Mouse (Mus musculus) hindbrain, embryonic 14.5 days (tissue): ENCODE results near the gene Tbc1d32. TPM values are rescaled to one million over a fixed set of nuclear protein-coding genes. Genes with fewer than 3 reads are reported as not detected.

Experiments
- ATAC-seq: fragments of 200-750 bp; cut with Nextera tagmentation; 2 replicates; pipeline ENCODE4 v1.8.0; 2017; ENCODE audit warnings: moderate number of reproducible peaks, mild to moderate bottlenecking, moderate TSS enrichment, moderate library complexity; ENCODE audit not compliant: low FRiP score
- DNase-seq: peaks from one replicate; pipeline ENCODE4 v3.0.0-alpha.2; 2015; ENCODE audit warnings: low spot score
- H3K27ac ChIP-seq: fragments of 300-500 bp; sonication (generic); 2 replicates; pipeline ENCODE4 v1.5.1; 2014; ENCODE audit warnings: mild to moderate bottlenecking, moderate library complexity
- H3K27me3 ChIP-seq: fragments of 300-500 bp; sonication (generic); 2 replicates; pipeline ENCODE4 v1.6.1; 2014; ENCODE audit warnings: mild to moderate bottlenecking, low read length, mixed read lengths; ENCODE audit not compliant: control insufficient read depth, insufficient read depth
- H3K36me3 ChIP-seq: fragments of 300-500 bp; sonication (generic); replicated peaks from 2 replicates; pipeline ENCODE4 v1.6.1; 2014; ENCODE audit not compliant: control insufficient read depth, insufficient read depth
- H3K4me1 ChIP-seq: fragments of 300-500 bp; sonication (generic); replicated peaks from 2 replicates; pipeline ENCODE4 v1.6.1; 2014; ENCODE audit warnings: antibody characterized with exemption, low read length, mixed read lengths; ENCODE audit not compliant: control insufficient read depth, insufficient read depth
- H3K4me2 ChIP-seq: fragments of 300-500 bp; sonication (generic); replicated peaks from 2 replicates; pipeline ENCODE4 v1.6.1; 2014; ENCODE audit warnings: mild to moderate bottlenecking, moderate library complexity
- H3K4me3 ChIP-seq: fragments of 300-500 bp; sonication (generic); replicated peaks from 2 replicates; pipeline ENCODE4 v1.5.1; 2014; ENCODE audit warnings: mild to moderate bottlenecking, low read length
- H3K9ac ChIP-seq: fragments of 300-500 bp; sonication (generic); 2 replicates; pipeline ENCODE4 v1.6.1; 2014
- H3K9me3 ChIP-seq: fragments of 300-500 bp; sonication (generic); 2 replicates; pipeline ENCODE4 v1.6.1; 2016; ENCODE audit warnings: low read length; ENCODE audit not compliant: control insufficient read depth
- WGBS: fragments of 180-500 bp; shearing (Covaris S2); extraction: QIAGEN DNeasy Blood & Tissue Kit; methylation state at CpG from one replicate; pipeline ENCODE4 v1.1.7; 2014; 5-methylcytosine and 5-hydroxymethylcytosine counted together
- polyA plus RNA-seq: library from polyadenylated mRNA; unstranded; fragments of >200 nt; fragmentation: Nextera tagmentation; extraction: Ambion mirVana; gene quantifications from 2 replicates; pipeline ENCODE4 v1.2.1, GENCODE M21; 2014

Tbc1d32 gene
- polyA plus RNA-seq, 1 experiment from 2014 or later: 3.8 TPM

DNA sequence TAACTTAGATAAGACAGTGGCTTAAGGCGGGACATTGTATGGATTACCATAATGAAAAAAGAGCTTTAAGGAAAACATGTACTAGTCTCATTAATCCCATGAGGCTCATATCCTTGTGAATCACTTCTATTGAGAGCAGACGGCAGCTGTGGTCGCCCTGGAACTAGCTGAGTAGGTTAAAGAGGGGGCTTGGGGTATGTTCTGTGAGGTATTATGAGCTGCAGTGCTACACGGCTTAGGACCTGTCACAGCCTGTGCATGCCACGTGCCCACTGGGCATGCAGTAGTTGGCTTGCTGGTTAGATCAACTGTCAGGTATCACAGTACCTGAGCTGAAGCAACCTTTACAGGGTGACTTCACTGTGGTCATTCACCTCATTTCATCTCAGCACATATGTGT is 133.9 kb downstream of the Tbc1d32 start:
- Histone ChIP-seq H3K36me3 (no peaks in the 10 kb centered on the region), H3K27ac (no peak overlapping the region), H3K9ac (no peak overlapping the region), H3K9me3 (no peaks in the 10 kb centered on the region), H3K4me2 (no peak overlapping the region), H3K4me1 (no peaks in the 10 kb centered on the region), H3K27me3 (no peaks in the 10 kb centered on the region), H3K4me3 (no peak overlapping the region)
- DNase-seq (no peak), ATAC-seq (no peak)
- WGBS: 78% methylated on average over 5 of the region's 5 CpGs

DNA sequence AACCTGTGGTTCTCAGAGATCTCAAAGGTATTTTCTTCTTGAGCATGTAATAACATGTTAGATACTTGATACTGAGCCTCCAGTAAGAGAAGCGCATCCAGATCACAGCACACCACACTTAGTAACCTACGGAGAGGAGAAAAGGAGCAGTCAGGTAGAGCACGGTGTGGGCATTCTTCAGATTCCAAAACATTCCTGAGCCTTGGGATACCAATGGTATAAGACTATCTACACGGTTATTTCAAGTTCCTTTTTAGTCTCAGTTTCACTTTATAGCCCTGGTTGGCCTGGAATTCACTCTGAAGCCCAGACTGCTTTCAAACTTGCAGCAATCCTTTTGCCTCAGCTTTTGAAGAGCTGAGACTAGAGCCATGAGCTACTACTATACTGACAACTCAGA is 138.8 kb downstream of the Tbc1d32 start:
- H3K4me3 ChIP-seq: no peak overlapping the region
- no peaks in the 10 kb centered on the region for H3K9me3 ChIP-seq
- H3K4me1 ChIP-seq: no peaks in the 10 kb centered on the region
- 90% methylated on average over 4 of the region's 4 CpGs for WGBS
- ATAC-seq (no peak), DNase-seq (no peak)
- H3K27me3 ChIP-seq: no peaks in the 10 kb centered on the region
- no peak overlapping the region for H3K4me2 ChIP-seq
- H3K36me3 ChIP-seq: no peaks in the 10 kb centered on the region
- no peak overlapping the region for H3K9ac ChIP-seq
- H3K27ac ChIP-seq: no peak overlapping the region

DNA sequence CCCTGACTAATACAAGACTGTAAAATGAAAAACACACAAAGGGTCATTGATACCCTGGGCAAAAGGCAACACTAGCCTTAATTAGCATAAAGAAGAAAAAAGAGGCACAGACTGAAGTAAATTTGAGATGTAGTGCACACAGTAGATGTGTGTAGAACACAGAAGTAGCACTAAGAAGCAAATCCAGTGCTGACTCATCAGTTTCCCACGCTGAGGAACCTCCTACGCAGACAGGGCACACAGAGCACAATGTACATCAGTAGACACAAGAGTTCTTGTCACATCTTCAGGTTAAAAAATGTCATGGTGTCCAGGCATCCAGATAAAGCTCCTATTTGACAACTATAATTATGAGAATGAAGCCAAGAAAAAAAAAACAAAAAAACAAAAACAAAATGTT is 165.7 kb downstream of the Tbc1d32 start:
- 90% methylated on average over 2 of the region's 2 CpGs for WGBS
- no peak for ATAC-seq

GRCm38 (mm10) chr10:56061238-56061830 is 167.2 kb downstream of the Tbc1d32 start:
- H3K4me2 ChIP-seq: no peak overlapping the region
- H3K4me3 ChIP-seq: no peak overlapping the region
- WGBS: 90% methylated on average over 2 of the region's 2 CpGs

More for the DNA sequence above, 165.7 kb downstream of the Tbc1d32 start:
- no peak overlapping the region for H3K4me2 ChIP-seq
- DNase-seq: no peak
- H3K27me3 ChIP-seq: no peaks in the 10 kb centered on the region
- no peak overlapping the region for H3K27ac ChIP-seq
- no peaks in the 10 kb centered on the region for H3K9me3 ChIP-seq
- H3K9ac ChIP-seq: no peak overlapping the region
- H3K4me3 ChIP-seq: no peak overlapping the region
- H3K36me3 ChIP-seq: no peaks in the 10 kb centered on the region
- H3K4me1 ChIP-seq: no peaks in the 10 kb centered on the region

DNA sequence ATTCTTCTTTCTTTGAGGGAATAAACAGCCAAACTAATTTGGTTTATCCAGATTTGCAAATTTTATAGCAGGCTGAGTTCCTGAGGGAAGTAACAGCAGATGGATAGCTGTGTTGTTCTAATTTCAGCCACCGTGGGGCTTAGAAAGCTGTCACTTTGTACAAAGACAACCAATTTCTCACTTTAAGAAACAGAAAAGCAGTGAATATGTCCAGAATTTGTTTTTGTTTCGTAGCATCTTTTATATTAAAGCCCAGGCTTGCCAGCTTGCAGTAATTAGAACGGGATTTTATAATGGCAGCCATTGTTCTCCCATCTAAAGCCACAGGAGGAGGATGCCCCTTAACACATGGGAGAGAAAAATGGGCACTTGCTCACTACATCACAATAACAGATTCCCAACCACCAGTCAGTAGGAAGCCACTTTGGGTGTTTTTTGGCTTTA is 169.5 kb downstream of the Tbc1d32 start:
- H3K9me3 ChIP-seq: no peaks in the 10 kb centered on the region
- no peak overlapping the region for H3K4me2 ChIP-seq
- no peak overlapping the region for H3K9ac ChIP-seq
- H3K27me3 ChIP-seq: no peaks in the 10 kb centered on the region
- H3K36me3 ChIP-seq: no peaks in the 10 kb centered on the region
- ATAC-seq (peak; percentile 55; the same call in 1 of the 2 replicates), DNase-seq (peak; percentile 50)
- peak overlapping the region; percentile 63 for H3K27ac ChIP-seq
- H3K4me1 ChIP-seq: no peaks in the 10 kb centered on the region
- H3K4me3 ChIP-seq: no peak overlapping the region
- 26% methylated on average over 3 of the region's 3 CpGs for WGBS

More at GRCm38 (mm10) chr10:56061238-56061830, 167.2 kb downstream of the Tbc1d32 start:
- Histone ChIP-seq H3K27me3 (no peaks in the 10 kb centered on the region), H3K4me1 (no peaks in the 10 kb centered on the region), H3K9ac (no peak overlapping the region), H3K27ac (no peak overlapping the region), H3K9me3 (no peaks in the 10 kb centered on the region), H3K36me3 (no peaks in the 10 kb centered on the region)
- ATAC-seq (no peak), DNase-seq (no peak)

DNA sequence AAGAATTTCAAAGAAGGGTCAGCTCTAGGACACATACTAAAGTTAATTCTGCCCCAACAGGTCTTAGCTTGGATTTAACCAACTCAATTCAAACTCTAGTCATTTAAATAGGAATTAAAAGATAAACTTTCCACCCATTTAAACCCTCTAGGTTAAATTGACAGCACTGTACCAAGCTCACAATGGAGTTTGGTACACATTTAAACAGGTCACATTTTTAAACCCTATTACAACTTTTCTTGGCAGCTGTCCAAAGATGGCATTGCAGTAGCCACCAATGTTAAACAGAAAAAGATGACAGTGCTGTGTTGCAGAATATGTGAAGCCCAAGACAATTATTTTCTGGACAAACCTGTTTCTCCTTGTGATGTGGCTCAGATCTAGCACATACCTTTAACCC is 203.1 kb downstream of the Tbc1d32 start:
- no peaks in the 10 kb centered on the region for H3K9me3 ChIP-seq
- no peaks in the 10 kb centered on the region for H3K27me3 ChIP-seq
- H3K36me3 ChIP-seq: no peaks in the 10 kb centered on the region
- ATAC-seq (no peak), DNase-seq (no peak)
- no peak overlapping the region for H3K4me2 ChIP-seq
- no peak overlapping the region for H3K4me3 ChIP-seq
- no peak overlapping the region for H3K27ac ChIP-seq
- H3K9ac ChIP-seq: no peak overlapping the region
- H3K4me1 ChIP-seq: no peaks in the 10 kb centered on the region

DNA sequence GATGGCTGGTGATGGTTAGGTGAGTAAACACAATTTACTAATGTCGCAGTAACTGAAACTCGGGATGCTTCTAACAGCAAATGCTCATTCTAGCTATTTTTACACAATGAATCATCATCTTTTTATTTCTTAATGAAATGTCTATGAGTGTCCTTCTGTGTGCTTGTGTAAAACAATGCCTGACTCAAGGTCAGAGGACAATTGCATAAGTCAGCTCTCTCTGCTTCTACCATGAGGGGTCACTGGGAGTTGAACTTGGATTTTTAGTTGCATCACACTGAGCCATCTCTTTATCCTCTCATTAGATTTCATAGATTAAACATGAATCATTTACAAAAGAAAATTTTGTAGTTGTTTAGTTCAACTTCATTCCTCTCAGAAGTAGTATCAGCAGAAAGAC is 203.9 kb downstream of the Tbc1d32 start:
- no peak overlapping the region for H3K27ac ChIP-seq
- H3K4me2 ChIP-seq: no peak overlapping the region
- no peaks in the 10 kb centered on the region for H3K27me3 ChIP-seq
- no peaks in the 10 kb centered on the region for H3K9me3 ChIP-seq
- H3K4me3 ChIP-seq: no peak overlapping the region
- no peak overlapping the region for H3K9ac ChIP-seq
- 95% methylated on average over 2 of the region's 2 CpGs for WGBS
- ATAC-seq (no peak), DNase-seq (no peak)
- no peaks in the 10 kb centered on the region for H3K36me3 ChIP-seq
- H3K4me1 ChIP-seq: no peaks in the 10 kb centered on the region

- H3K4me3 ChIP-seq: no peak overlapping the region
- 21% methylated on average over 2 of the region's 2 CpGs for WGBS
- no peak overlapping the region for H3K27ac ChIP-seq
- DNase-seq (peak; percentile 84), ATAC-seq (peak; percentile 86)
- no peaks in the 10 kb centered on the region for H3K36me3 ChIP-seq
- H3K9ac ChIP-seq: no peak overlapping the region
- no peaks in the 10 kb centered on the region for H3K4me1 ChIP-seq
- no peaks in the 10 kb centered on the region for H3K27me3 ChIP-seq
- H3K9me3 ChIP-seq: no peaks in the 10 kb centered on the region
- no peak overlapping the region for H3K4me2 ChIP-seq
Measured at GRCm38 (mm10) chr10:55979898-55980521, 248.5 kb downstream of the Tbc1d32 start.

- 66% methylated on average over 7 of the region's 7 CpGs for WGBS
Measured at GRCm38 (mm10) chr10:55978001-55978400, 250.5 kb downstream of the Tbc1d32 start.

More at GRCm38 (mm10) chr10:55978001-55978400, 250.5 kb downstream of the Tbc1d32 start:
- no peaks in the 10 kb centered on the region for H3K4me1 ChIP-seq
- DNase-seq: no peak
- no peak overlapping the region for H3K4me2 ChIP-seq
- H3K9ac ChIP-seq: no peak overlapping the region
- no peaks in the 10 kb centered on the region for H3K27me3 ChIP-seq
- H3K4me3 ChIP-seq: no peak overlapping the region
- no peaks in the 10 kb centered on the region for H3K36me3 ChIP-seq
- ATAC-seq: no peak
- H3K27ac ChIP-seq: no peak overlapping the region
- no peaks in the 10 kb centered on the region for H3K9me3 ChIP-seq
